Mouse (Mus musculus) inflammation-experienced regulatory T-cells, adult 6 months (primary cell): ENCODE measurements at regions not wholly inside any gene's neighbourhood (a gene's known extent, or its start where the extent isn't known, plus 50 kb on each side); places are given as distances from the start of the nearest gene placed in this dataset.

ENCODE experiments used
- ATAC-seq: one replicate; pipeline ENCODE4 v1.8.0; 2017

DNA sequence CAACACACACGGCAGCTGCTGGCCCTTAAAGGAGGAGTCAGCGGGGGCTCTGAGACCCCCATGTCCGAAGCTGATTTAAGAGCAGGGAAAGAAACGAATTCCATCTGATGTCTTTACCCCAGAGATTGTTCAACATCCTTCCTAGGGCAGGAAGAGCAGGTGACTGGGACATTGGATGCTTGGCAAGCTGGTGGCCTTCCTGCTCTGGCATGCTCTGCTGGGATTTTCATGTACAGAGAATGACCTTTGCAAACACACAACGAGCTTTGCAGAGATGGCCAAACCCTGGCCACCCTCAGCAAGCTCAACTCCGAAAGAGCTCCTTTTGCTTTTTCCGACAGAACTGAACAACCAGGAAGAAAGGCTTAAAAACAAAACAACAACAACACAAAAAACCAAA lies 194.7 kb upstream of the Map3k1 start:
- ATAC-seq, result no peak

DNA sequence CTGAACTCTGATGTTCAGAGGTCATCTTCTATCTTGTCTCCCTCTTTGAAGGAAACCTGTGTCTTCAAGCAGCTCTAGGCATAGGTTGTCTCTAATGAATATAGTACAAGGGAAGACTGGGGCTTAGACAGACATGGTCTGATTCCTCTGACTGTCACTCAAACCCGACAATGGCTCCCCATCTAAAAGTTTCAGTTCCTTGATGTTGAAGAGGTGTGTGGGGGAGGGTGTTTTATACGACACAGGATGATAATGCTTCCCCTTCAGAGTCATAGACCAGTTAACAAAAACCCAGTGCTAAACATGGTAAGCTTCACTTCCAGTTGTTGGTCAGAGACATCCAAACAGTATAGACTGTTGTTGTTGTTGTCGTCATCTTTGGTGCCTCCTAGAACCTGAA lies 195.3 kb upstream of the Map3k1 start:
- ATAC-seq, result no peak

DNA sequence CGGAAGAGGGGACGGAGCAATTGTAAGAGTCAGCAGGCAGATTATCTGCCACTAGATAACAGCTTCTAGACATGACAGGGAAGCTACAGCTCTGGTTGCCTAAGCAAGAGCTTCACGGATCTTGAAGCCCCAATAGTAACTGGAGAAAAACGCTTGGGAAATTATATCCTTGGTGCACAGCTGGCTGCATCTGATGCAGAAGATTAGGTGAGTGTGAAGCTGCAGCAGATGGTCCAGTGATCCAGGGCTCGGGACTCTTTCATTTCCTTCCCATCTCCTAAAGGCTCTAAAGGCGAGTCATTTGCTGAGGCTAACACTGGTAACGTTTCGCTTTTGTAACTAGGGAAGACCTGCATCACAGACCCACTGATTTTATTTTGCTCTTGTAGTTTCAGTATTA lies 196.6 kb upstream of the Map3k1 start:
- ATAC-seq, result no peak

DNA sequence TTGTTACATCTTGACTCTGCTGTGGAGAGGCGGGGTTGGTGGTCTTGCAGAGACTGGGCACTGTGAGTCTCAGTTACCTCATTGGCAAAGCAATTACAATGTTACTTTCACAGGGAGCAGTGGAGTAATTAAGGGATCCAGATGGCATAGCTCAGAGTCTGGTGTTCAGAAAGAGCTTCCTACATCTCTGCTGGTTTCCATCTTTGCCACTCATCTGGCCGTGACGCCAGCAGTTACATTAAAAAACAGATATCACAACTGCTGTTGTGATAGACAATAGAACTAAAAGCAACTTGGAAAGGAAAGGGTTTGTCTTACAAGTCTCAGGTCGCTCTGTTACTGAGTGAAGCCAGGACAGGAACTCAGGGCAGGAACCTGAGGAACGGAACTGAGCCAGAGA lies 200.0 kb upstream of the Map3k1 start:
- no peak for ATAC-seq

DNA sequence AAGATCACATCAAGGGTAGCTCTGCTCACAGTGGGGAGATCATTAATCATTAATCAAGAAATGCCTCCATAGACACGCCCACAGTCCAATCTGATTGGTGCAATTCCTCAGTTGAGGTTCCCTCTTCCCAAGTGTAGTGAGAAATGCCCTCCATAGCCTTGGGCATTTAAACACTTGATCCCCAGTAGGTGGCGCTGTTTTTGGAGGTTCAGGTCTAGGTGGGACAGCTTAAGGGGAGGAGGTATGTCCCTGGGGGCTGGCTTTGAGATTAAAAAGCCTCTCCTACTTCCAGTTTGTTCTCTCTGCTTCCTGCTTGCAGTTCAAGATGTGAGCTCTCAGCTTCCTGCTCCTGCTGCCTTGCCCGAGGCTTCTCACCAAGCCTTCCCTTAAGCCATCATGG lies 200.5 kb upstream of the Map3k1 start:
- ATAC-seq, result no peak

DNA sequence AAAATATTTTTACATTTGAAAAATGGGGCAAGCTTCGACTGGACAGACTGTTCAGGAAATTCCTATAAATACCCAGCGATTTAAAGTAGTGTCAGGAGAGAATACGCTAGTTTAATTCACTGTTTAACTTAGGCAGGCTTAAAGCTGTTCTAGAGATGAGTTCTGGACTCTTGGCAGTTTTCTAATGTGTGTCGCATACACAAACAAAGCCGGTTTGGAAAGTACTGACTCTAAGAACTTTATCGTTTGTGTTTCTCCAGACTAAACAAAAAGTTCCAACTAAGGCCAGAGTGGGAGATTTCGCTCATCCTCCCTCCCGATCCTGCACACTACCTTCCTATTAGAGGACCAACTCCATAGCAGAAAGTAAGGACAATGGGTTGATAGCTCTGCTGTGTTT lies 201.7 kb upstream of the Map3k1 start:
- no peak for ATAC-seq

DNA sequence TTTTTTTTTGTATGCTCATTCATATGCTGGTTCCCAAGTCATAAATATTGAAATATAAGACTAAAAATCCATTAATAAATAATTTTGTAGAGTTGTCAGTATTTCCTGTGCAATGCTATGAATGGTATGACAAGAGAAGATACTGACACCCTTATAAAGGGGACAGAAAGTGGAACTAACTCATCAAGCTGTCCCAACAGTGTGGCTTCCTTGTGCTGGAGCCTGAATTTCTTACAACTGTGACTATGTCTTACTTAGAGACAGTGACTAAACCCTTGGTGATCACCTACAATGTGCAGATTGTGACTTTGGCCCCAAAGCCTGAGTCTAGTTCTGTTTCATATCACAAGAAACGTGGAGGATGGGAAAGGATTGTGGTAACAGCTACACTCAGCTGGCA lies 203.8 kb upstream of the Map3k1 start:
- no peak for ATAC-seq

DNA sequence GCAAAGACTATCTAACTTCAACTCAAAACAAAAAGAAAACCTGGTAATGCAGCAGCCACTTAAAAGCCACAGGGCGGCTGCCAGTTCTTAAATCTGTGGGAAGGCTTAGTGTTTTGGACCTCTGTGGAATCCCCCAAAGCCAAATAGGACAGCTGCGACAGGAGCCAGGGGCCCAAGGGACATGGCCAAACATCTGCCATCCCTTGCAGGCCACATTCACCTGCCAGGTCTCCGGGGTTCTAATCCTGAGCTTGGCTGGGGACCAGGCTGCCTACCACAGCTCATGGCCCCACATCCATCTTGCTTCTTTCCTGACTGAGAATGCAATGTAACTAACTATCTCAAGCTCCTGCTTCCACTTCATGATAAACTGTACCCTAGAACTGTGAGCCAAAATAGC lies 206.3 kb upstream of the Map3k1 start:
- ATAC-seq, result no peak

DNA sequence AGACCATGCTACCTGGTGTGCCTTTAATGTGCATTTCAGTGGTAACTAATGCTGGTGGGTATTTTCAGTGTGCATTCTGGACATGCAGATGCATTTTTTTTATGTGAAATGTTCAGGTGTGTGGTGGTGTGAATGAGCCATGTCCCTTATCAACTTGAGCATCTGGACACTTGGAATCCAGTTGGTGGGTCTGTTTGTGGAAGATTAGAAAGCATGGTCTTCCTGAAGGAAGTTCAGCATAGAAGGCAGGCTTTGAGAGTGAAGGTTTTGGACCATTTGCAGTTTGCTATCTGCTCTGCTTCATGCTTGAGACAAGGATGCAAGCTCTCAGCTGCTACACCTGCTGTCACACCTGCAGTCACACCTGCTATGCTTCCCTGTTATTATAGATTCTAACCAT lies 207.5 kb upstream of the Map3k1 start:
- no peak for ATAC-seq

DNA sequence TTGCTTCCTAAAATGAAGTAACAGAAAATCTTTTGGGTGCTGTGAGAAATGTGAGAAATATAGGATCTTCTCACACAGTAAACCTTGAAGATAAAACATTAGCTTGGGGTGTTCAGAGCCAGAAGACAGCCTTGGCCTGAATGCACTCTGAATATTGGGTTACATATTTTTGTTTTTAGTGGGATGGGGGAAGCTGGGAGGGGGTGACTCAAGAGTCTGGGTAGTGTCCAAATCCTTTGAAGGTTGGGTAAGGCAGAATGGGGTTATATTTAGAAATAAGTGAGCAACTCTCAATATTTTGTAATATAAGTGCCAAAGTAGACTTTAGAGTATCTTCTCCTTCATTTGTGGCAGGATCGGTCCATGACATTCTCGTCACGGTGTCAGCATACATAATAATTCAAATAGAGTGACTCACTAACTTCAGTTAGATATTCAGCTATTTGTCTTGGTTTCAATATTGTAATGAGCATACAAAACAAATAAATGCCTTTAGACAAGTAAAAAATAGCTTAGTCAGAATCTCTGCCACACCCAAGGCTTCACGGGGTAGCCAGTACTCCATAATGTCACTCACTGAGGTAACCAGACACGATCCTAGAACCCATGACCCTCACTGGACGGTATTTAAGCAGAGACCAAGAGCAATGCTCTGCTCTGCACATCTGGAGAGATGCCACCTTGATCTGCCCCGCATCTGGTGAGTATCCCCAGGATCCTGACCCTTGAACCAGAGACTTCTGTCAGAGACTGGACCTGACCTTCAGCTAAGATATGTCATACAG lies 209.9 kb upstream of the Map3k1 start:
- ATAC-seq, result no peak

DNA sequence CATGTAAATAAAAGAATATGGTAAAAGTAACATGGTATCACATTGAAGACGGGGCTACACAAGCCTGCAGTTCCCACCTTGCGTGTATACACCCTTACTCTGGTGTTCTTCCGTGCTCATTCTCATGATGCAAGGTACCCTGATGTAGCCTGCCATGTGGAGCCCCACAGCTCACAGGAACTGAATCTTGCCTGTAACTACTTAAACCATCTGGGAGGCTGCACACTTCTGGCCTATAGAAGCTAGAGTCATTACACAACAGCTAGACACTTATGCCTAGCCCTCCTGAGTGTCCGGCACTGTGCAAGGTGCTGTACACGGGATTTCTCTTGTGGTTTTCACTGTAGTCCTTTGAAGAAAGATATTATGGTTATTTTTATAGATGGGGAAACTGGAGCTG lies 210.8 kb upstream of the Map3k1 start:
- ATAC-seq, result no peak

DNA sequence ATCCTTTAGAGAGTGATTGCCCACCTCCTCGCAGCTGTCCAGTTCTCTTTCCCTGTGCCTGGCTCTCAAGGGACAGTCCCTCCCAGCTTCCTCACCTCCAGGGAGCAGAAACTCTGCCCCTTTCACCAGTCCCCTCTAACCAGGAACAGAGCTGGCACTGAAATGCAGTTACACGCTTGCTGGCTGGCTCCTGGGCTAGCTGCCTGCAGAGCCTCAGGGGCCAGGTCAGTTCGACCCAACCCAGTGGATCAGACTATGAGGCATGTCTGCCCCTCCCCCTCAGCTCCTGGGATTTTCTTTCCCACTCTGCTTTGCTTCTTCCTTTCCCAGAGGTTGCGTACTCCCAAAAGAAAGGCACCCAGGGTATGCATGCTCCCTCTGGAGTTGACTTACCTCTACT lies 214.4 kb upstream of the Map3k1 start:
- ATAC-seq, result no peak

DNA sequence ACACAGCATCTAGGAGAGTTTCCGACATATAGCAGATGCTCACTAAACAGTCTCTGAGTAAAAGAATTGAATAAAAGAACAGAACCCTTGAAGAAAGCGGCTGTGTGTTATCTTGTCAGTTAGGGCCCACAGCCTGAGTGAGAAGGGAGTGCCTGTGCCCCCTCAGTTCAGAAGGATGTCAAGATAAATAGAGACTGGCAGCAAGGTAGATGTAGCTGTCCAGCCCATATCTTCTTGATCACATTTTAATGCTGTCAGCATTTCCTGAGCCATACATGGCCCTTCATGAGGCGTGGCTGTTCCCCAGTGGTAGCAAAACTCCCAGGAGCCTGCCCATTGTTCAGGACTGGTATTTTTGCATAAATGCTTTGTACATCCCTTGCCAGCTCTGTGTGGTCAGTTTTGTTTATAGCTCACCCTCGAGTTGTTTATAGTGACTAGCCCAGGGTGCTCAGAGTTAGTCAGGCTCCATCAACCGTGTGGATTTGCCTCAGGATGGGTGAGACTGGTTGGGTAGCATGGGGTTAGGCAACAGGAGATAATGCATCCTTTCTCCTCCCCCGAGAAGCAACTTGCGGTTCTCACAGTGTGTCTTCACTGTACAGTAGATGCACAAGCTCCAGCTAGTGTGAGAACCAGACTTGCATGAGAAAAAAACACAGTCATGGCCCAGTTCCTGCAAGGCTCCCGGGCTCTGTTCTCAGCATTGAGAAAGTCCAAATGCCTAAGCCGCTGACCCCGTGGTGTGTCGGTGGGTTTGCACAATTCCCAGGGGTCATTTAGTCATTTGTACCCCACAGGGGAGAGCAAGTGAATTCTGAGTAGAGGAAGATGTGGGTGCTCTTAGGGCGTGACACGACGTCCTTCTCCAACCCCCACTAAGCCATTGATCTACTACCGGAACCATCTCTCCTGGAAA lies 216.1 kb upstream of the Map3k1 start:
- no peak for ATAC-seq

DNA sequence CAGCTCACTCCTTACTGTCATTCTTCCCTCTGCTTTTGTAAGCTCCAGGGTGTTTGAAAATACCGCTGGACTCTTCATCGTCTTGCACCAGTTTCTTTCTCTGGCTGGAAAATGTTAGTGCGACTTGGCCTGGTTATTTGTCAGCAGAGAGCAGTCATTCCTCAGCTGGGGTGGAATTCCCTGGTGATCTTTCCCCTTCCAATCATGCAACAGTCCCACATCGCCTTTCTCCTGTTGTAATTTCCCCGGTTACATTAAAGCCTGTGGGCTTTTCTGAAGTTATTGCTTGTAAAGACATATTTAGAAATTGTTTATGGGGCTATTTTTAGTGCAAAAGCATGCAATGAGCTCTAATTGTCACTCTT lies 216.8 kb upstream of the Map3k1 start:
- no peak for ATAC-seq

DNA sequence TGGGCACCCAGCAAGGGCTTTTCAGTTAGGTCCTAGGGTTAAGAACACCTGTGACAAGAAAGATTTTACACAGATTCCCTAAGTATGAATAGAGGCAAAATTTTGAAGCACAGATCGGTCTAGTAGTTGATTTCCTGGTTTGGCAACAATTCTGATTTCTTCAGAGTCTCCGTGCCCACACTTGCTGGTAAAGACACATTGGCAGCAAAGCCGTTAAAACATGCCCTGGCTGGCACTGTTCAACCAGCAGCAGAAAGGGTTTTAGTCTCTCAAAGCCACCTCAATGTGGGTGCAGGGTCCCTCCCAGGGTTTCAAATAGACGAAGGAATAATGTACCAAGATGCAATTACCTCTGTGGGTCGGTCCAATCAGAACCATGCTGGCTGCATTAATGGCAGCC lies 218.9 kb upstream of the Map3k1 start:
- ATAC-seq, result no peak

DNA sequence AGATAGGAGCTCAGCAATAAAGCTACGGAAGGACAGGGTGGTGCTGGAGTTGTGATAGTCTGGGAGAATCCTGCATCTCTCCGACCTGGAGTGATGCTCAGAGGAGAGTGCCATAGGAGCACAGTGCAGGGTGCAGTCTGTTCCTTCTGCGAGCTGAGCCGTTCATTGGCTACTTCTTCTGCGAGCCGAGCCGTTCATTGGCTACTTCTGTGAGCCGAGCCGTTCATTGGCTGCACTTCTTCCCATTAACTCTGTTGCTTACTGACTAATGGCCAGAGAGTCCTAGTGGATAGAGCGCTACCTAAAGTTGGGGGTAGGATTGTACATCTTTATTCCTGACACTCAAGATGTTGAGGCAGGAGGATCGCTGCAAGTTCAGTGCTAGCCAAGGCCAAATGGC lies 222.3 kb upstream of the Map3k1 start:
- no peak for ATAC-seq

DNA sequence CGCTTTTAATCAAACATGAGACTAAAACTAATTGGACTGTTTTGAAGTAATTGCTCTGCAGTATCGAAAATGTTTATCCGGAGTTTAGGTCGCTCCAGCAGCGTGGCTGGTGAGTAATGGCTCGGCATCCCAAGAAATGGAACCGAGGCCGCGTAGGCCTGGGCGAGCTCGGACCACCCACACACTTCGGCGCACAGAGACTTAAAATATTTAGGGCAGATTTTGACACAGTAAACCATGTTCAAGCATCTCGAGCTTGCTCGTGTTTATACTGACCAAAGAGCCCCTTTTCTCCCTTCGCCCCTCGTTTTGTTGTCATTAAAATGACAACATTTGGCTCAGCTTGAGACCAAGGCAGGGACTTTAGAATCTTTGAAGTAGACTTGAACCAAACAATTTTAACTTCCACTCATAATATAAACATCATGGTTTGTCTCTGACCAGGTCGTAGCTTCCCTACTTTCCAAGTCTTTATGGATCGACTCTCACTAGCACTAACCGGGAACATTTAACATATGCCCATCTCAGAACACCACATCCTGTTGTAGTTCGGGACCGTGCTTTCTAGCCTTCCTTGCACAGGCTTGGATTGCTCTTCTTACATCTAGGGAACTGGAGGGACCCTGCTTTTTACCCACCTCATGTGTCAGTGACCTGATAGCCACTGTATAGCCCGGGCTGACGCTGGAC lies 223.0 kb upstream of the Map3k1 start:
- no peak for ATAC-seq

DNA sequence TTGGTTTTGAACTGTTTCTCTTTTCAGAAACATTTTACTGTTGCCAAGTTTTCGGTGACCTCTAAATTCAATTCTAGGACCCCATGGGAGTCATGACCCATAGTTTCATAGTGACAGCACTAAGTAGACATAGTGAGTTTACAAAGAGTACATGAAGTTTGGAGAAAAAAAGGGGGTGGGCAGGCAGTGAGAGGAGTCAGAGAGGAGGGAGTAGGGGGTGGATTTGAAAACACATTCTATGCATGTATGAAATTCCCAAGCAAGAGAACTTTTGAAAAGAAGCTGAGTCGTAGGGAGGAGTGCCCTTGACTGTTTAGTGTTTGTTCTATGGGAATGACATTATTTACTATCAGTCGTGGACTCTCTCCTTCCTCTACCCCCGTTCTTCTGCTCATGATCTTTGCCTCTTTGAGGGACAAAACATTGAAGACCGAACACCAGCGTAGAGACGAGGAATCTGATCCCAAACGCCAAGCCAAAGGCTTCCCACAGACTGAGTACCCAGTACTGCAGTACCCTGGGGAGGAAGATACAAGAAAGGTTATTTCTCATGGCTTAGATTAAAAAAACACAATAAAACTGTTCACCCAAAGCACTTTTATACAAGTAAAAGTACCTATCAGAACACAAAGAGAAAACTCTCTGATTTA lies 229.1 kb upstream of the Map3k1 start:
- no peak for ATAC-seq

DNA sequence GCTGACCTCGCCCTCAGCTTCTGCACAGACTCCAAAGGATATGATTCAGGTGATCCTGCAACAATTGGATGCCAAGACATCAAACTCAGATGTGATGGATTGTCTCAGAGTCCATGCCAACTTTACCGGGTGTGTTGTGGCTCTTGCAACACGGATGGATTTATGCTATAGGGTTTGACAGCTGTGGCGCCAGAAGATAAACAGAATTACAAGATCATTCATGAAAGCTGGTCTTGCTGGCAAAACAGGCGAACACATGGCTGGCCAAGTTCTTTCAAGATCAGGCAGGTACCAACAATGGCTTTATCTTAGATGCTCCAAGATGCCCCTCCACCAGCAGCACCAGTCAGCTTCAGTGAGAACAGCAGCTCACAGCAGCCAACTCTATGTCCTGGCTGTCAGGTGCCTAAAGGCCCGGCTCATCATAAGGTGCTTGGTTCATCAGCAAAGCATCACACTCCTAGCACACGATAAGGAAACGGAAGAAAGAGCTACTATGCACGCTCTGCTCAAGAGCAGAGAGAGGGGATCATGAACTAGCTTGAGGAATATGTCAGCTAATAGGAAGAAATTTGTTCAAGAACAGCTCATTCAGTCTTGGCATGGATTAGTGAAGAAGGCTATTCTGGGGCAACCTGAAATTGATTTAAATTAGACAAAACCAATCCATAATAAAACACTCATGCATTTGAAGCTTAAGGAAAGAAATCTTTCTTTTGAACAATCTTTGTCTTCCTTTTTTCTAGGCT lies 229.9 kb upstream of the Map3k1 start:
- no peak for ATAC-seq

DNA sequence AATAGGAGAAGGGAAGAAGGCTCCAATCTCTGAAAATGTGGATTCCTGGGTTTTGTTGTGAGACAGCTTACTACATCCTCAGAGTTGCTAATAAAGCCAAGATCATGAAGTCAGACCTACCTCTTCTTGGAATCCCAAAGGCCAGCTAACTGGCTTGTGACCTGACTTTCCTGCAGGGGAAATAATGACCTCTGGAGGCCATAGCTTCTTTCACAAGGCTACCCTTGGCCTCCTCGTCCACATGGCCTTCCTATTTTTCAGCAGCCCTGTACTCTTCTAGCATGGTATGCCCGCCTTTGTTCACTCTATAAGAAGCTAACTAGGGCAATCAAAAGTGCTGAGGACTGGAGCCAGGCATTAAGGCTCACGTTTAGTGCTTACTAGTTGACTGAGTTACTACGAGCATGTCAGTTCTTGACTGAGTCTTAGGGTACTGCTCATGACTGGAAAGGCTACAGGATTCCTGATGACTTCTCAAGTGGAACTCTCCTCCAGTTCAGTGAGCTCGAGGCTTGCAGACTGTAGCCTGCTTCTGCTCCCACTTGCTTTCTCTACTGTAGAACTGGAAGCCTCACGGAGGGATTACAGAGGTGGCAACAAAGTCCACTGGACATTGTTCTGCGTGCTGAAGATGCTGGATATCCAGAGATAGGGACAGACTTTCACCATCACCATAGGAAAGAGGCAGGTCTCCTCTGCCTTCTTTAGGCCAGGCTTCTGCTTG lies 230.8 kb upstream of the Map3k1 start:
- ATAC-seq, result no peak

DNA sequence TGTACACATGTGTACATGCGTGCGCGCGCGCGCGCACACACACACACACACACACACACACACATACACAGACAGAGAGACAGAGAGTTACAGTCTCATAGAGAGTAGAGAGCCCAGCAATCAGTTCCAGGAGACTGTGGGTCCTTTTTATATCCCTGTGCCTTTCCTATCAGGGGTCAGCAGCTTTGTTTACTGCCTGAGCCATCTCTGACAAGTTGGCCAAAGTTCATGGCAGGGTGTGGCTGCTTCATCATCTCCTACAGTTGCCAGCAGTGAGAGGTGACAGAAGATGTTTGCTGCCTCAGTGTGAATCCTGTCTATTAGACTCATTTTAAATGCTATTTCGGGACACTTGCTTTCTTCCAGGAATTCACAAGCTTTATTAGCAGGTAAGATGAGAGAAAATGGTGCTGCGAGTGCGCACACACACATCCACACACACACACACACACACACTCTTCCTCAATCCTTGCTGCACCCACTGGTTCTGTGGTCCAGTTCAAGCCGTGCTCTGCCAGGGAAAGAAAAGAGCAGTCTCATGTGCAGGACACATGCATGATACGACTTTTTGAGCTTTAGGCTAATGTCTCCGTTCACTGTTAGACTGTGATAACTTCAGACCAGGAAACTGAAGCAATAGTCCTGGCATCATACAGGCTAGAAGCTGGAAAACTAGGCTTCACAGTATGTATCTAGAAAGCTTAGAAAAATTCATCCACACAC lies 234.9 kb upstream of the Map3k1 start:
- ATAC-seq, result no peak
